Mouse (Mus musculus) G1E (cell line): ENCODE measurements around the gene Adam15. TPM values are rescaled to one million over a fixed set of nuclear protein-coding genes. Genes with fewer than 3 reads are reported as not detected.

ENCODE experiments used
- ATAC-seq: 2 replicates; pipeline ENCODE4 v1.8.0; 2016; ENCODE audit warnings: mild to moderate bottlenecking; ENCODE audit not compliant: insufficient number of reproducible peaks, poor library complexity, low FRiP score, severe bottlenecking; ENCODE audit errors: extremely low read depth
- DNase-seq: peaks from one replicate; pipeline ENCODE4 v3.0.0; 2012; ENCODE audit warnings: low spot score
- H3K27me3 ChIP-seq: 2 replicates; pipeline ENCODE4 v1.6.1; 2012; ENCODE audit warnings: mild to moderate bottlenecking, low read length, inconsistent platforms; ENCODE audit not compliant: insufficient read depth
- H3K36me3 ChIP-seq: replicated peaks from 2 replicates; pipeline ENCODE3; 2012; ENCODE audit warnings: mild to moderate bottlenecking, inconsistent platforms
- H3K4me1 ChIP-seq: 2 replicates; pipeline ENCODE4 v1.6.1; 2012; ENCODE audit warnings: low read depth, low read length, inconsistent platforms, mixed read lengths; ENCODE audit not compliant: insufficient read depth
- H3K4me3 ChIP-seq: 2 replicates; pipeline ENCODE4 v1.5.1; 2012; ENCODE audit warnings: low read depth, mild to moderate bottlenecking, inconsistent platforms, low read length, moderate library complexity, mixed read lengths
- H3K9me3 ChIP-seq: replicated peaks from 2 replicates; pipeline ENCODE4 v1.6.1; 2012; ENCODE audit warnings: inconsistent platforms
- CTCF ChIP-seq: IDR thresholded peaks from 2 replicates; pipeline ENCODE4 v1.5.1; 2012; ENCODE audit warnings: low read depth, low read length, inconsistent platforms, mixed read lengths
- GATA1 ChIP-seq: IDR thresholded peaks from 2 replicates; pipeline ENCODE4 v1.6.1; 2012; ENCODE audit warnings: borderline replicate concordance, low read length, inconsistent platforms, mixed read lengths
- GATA2 ChIP-seq: IDR thresholded peaks from 2 replicates; pipeline ENCODE4 v1.6.1; 2012; ENCODE audit warnings: low read depth, low read length, inconsistent platforms, borderline replicate concordance
- POLR2AphosphoS5 ChIP-seq: IDR thresholded peaks from 2 replicates; pipeline ENCODE4 v1.6.1; 2012; ENCODE audit warnings: low read depth, low read length, inconsistent platforms; ENCODE audit not compliant: insufficient replicate concordance
- TAL1 ChIP-seq: conservative IDR thresholded peaks from 2 replicates; pipeline ENCODE4 v1.6.1; 2012; ENCODE audit warnings: low read depth, low read length, inconsistent platforms, mixed read lengths
- polyA plus RNA-seq: library from polyadenylated mRNA; stranded (reverse); fragments of >175 nt; gene quantifications from 2 replicates; pipeline ENCODE4 v1.2.3, GENCODE M21; 2012
- total RNA-seq, 2 experiments: library from RNA; stranded (forward) in 1 of 2; stranded (reverse) in 1 of 2; fragments of 200-1000 nt in 1 of 2; fragments of >200 nt in 1 of 2; fragmentation: Nextera tagmentation in 1 of 2; gene quantifications; 2 replicates each; pipeline ENCODE4 v1.2.3; 2014 to 2017

The Adam15 gene
- total RNA-seq (2014; fragmentation: Nextera tagmentation) (not detected in 2 replicates), total RNA-seq (2017) (0.17 and 1.4 TPM in 2 replicates), polyA plus RNA-seq (0.05 and 0.10 TPM in 2 replicates)

DNA sequence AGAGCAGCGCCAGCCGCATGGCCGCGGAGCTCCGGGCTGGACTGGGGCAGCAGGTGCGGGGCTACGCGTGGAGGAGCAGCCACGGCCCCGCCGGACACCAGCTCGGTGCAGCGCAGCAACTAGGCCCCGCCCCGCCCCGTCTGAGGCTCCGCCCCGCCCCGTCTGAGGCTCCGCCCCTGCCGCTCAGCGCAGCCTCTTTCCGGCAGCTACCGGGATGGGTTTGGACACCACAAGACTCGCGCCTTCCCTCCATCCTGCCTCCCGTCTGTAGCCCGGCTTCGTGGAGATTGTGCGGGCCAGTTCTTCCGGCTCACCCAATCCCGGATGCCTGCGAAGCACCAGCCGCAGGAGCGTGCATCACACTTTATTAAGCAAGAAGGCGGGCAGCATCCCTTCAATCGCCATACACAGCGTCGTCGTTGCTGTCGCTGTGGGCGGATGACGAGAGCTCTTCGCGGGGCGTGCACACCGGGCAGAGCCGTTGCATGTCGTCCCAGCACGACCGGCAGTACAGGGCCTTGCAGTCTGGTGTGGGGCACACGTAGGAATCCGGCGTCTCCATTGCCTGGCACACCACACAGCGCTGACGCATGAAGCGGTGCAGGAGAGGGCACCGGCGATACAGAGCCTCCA lies at the start of gene Adam15:
TSS of gene Adam15 (minus strand) at position 128 of the 633 bp plus-strand sequence.
- ATAC-seq (no peak), DNase-seq (no peak)
- peaks cover 19% of the 10 kb centered on the region for H3K4me1 ChIP-seq
- TF ChIP-seq GATA2 (no peak), POLR2AphosphoS5 (no peak), CTCF (no peak), GATA1 (no peak), TAL1 (no peak)
- no peaks in the 10 kb centered on the region for H3K36me3 ChIP-seq
- no peaks in the 10 kb centered on the region for H3K9me3 ChIP-seq
- peak within 1 kb of the TSS; percentile 31; the same call in 1 of the 2 replicates for H3K4me3 ChIP-seq
- peaks cover 74% of the 10 kb centered on the region for H3K27me3 ChIP-seq

GRCm38 (mm10) chr3:89396654-89397005 lies 46.8 kb upstream of the Adam15 start:
- TF ChIP-seq POLR2AphosphoS5 (no peak), GATA1 (no peak), TAL1 (no peak), GATA2 (no peak), CTCF (no peak)
- Histone ChIP-seq H3K4me3 (peak overlapping the region; percentile 83; the same call in 1 of the 2 replicates), H3K9me3 (no peaks in the 10 kb centered on the region), H3K36me3 (peaks cover 31% of the 10 kb centered on the region), H3K4me1 (peaks cover 45% of the 10 kb centered on the region), H3K27me3 (no peaks in the 10 kb centered on the region)
- no peak for DNase-seq
- no peak for ATAC-seq

DNA sequence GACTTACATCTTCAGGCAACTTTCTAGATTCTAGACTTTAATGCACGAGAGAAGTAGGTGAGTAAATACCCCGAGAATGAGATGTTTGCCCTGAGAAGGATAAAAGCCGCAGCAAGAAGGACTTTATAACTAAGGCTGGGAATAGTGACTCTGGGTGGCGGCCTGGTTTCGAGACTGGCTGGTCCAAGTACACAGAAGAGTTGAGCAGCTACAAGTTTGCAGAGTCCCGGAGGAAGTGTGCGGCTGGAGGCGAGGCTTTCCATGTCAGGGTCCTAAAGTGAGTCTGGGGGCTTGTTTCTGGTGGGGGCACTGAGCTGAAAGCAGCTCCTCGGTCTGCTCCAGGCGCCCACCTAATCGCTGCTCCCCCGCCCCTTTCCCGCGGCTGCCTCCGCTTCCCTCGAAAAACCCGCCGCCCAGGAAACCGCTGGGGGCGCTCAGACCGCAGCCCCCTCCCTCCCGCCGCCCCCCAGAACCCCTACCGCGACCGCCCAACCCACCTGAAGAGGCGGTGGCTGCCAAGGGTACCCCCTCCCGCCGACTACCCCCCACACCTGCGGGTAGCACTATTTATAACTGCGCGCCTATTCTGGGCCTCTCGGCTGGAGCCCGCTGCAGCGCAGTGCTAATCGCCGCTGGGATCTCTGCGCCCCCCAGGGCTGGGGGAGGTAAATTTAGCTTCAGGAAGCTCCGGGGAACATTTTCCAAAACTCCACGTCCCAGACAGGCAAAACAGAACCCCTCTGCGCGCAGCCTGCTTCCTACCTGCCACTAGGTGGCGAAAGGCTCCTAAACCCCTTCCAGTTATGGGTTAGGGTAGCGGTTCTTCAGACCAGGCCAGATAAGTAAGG lies 46.2 kb upstream of the Adam15 start:
- DNase-seq = peak; percentile 50

DNA sequence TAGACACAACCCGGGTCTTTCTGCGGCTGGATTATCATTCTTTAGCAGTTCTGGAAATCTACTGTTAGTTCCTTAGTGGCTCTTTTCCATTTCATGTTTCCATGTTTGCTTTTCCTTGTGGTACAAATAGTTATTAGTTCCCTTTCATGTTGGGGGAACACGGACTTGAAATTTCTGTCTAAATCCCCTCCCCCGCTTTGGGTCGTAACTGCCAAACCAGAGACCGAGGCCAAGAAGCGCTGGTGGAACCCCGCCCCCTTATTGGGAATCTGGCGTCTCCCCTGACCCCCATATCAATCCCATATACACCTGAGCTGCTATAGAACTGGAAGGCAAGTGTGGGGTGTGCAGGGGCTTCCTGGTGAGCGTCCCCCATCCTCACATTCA lies 45.6 kb upstream of the Adam15 start:
- Histone ChIP-seq H3K36me3 (peaks cover 29% of the 10 kb centered on the region), H3K27me3 (no peaks in the 10 kb centered on the region), H3K4me1 (peaks cover 57% of the 10 kb centered on the region), H3K9me3 (no peaks in the 10 kb centered on the region), H3K4me3 (peak overlapping the region; percentile 83)
- DNase-seq (no peak), ATAC-seq (no peak)
- TF ChIP-seq GATA2 = no peak
- no peak for TF ChIP-seq GATA1
- TF ChIP-seq TAL1 = no peak
- no peak for TF ChIP-seq CTCF
- TF ChIP-seq POLR2AphosphoS5 = no peak

More for the DNA sequence above, 46.2 kb upstream of the Adam15 start:
- no peaks in the 10 kb centered on the region for H3K9me3 ChIP-seq
- H3K4me3 ChIP-seq = peak overlapping the region; percentile 83
- H3K36me3 ChIP-seq = peaks cover 29% of the 10 kb centered on the region
- H3K4me1 ChIP-seq = peaks cover 51% of the 10 kb centered on the region
- no peak for TF ChIP-seq TAL1
- TF ChIP-seq GATA1 = no peak
- TF ChIP-seq CTCF = peak; percentile 87
- ATAC-seq = no peak
- no peaks in the 10 kb centered on the region for H3K27me3 ChIP-seq

GRCm38 (mm10) chr3:89394894-89395256 lies 45.1 kb upstream of the Adam15 start:
- peaks cover 29% of the 10 kb centered on the region for H3K36me3 ChIP-seq
- H3K4me3 ChIP-seq = peak overlapping the region; percentile 83
- no peaks in the 10 kb centered on the region for H3K9me3 ChIP-seq
- H3K27me3 ChIP-seq = no peaks in the 10 kb centered on the region
- peaks cover 62% of the 10 kb centered on the region for H3K4me1 ChIP-seq
- ATAC-seq = no peak
- DNase-seq = no peak
- TF ChIP-seq GATA2 (no peak), CTCF (no peak), TAL1 (no peak), GATA1 (no peak), POLR2AphosphoS5 (no peak)

DNA sequence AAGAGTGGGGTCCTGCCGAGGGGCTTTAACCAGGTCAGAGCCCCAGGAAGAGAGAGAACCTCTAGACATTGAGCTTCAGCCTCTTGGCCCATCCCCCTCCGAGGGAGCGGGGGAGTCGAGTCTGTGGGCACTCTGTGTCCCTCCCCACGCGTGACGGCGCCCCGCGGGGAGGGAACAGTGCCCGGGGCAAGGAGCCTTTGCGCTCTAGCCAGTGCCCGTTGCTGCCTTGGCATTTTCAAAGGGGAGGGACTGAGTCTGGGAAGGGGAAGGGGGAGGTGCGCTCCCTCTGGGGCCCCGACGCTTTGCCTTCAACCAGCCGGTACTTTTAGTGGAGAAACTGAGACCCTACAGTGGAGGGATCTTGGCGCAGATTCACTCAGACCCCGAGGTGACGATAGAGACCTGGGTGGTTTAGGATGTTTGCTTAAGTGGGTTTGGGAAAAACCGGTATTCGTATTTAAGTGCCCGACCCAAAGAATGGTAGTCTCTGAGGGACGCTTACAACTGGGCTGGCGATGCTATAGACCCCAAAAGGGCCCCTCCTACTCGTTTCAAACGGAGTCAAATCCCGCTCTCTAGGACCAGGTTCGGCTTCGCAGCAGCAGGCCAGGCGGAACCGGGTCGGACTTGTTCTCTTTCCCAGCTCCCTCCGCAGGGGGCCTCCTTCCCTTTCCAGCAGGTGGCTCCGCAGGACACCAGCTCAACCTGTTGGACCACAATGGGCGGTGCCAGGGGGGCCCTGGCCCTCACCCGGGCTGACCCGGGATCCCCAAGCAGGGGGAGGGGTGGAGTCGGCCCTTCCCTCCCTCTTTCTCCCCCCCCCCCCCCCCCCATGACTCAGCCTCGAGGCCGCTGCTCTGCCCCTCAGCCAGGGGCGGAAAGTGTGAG lies 44.5 kb upstream of the Adam15 start, which contains the start of gene Zbtb7b:
TSS of gene Zbtb7b (minus strand) at position 771 of the 888 bp plus-strand sequence.
- TF ChIP-seq GATA2 (no peak), CTCF (no peak), GATA1 (no peak), TAL1 (no peak), POLR2AphosphoS5 (no peak)
- peaks cover 68% of the 10 kb centered on the region for H3K4me1 ChIP-seq
- no peaks in the 10 kb centered on the region for H3K9me3 ChIP-seq
- no peaks in the 10 kb centered on the region for H3K27me3 ChIP-seq
- DNase-seq = peak; percentile 84
- peak within 1 kb of the TSS; percentile 83 for H3K4me3 ChIP-seq
- H3K36me3 ChIP-seq = peaks cover 29% of the 10 kb centered on the region
- ATAC-seq = peak; percentile 38; the same call in 1 of the 2 replicates
